In genomic region chr19:30248822-30249221, GRCm38 (mm10) we compare ENCODE assay signal across 10 mouse cellular contexts. TPM values are rescaled to one million over a fixed set of nuclear protein-coding genes. Genes with fewer than 3 reads are reported as not detected.
DNase-seq lines count a peak whose midpoint lies in the region; ATAC-seq lines count a peak whose summit lies in the region.
"Had no signal": no experiment of that assay in that cellular context is flagged by ENCODE, and none has a peak within 500 bp of the region (broad histone marks: within the 10 kb centered on the region; RNA-seq: fewer than 3 reads in every experiment).

No protein-coding gene starts in this region.

- no peaks in the 10 kb centered on the region for H3K9me3 ChIP-seq in intestine, embryonic 14.5 days (ENCODE audit: control insufficient read depth, low read length)
- no peaks in the 10 kb centered on the region for H3K9me3 ChIP-seq in intestine, embryonic 15.5 days
- H3K9me3 ChIP-seq in midbrain, embryonic 14.5 days (ENCODE audit: control insufficient read depth, low read length) = no peaks in the 10 kb centered on the region
- H3K9me3 ChIP-seq: neural tube, embryonic 13.5 days had no signal

- WGBS in intestine, embryonic 14.5 days = 4% methylated on average over 8 of the region's 8 CpGs
- WGBS in intestine, embryonic 15.5 days = 4% methylated on average over 8 of the region's 8 CpGs
- 7% methylated on average over 8 of the region's 8 CpGs for WGBS in midbrain, embryonic 14.5 days

- H3K4me3 ChIP-seq in intestine, embryonic 14.5 days (ENCODE audit: low read depth, low read length) = no peak overlapping the region
- H3K4me3 ChIP-seq in intestine, embryonic 15.5 days (replicated peaks) = no peak overlapping the region
- no peak overlapping the region for H3K4me3 ChIP-seq in midbrain, embryonic 14.5 days (replicated peaks; ENCODE audit: low read depth, low read length)
- H3K4me3 ChIP-seq: neural tube, embryonic 13.5 days had no signal

- H3K27me3 ChIP-seq in intestine, embryonic 14.5 days (replicated peaks; ENCODE audit: control insufficient read depth, insufficient read depth, low read length) = 0 out of 2 replicates have a peak, but pooled peaks cover 5% of the 10 kb centered on the region
- H3K27me3 ChIP-seq in intestine, embryonic 15.5 days (replicated peaks) = no peaks in the 10 kb centered on the region
- H3K27me3 ChIP-seq in midbrain, embryonic 14.5 days (ENCODE audit: control insufficient read depth, insufficient read depth, low read length) = no peaks in the 10 kb centered on the region

- H3K9ac ChIP-seq in intestine, embryonic 14.5 days (ENCODE audit: low read length) = no peak overlapping the region
- H3K9ac ChIP-seq in intestine, embryonic 15.5 days = no peak overlapping the region
- no peak overlapping the region for H3K9ac ChIP-seq in midbrain, embryonic 14.5 days (replicated peaks; ENCODE audit: low read length)
- H3K9ac ChIP-seq: neural tube, embryonic 13.5 days had no signal

- DNase-seq in intestine, embryonic 14.5 days (ENCODE audit: low spot score) = peak; percentile 88
- DNase-seq in NIH3T3 (ENCODE audit: low read depth) = peak; percentile 83
- peak; percentile 7 for DNase-seq in cerebellum, adult 9-11 months
- DNase-seq in frontal cortex, postnatal 25 days (ENCODE audit: low spot score in 2 of 2) = peak; percentile 65 to 68
- DNase-seq in layer of hippocampus, postnatal 36 days = peak; percentile 63 to 67
- DNase-seq in midbrain, embryonic 14.5 days = peak; percentile 90
- peak; percentile 40 for DNase-seq in thymus, postnatal 14 days

- ATAC-seq in intestine, embryonic 14.5 days (replicated peaks; ENCODE audit: low FRiP score, low TSS enrichment, low read depth) = no peak
- ATAC-seq in intestine, embryonic 15.5 days = no peak
- no peak; the same call in 1 of the 2 replicates for ATAC-seq in midbrain, embryonic 14.5 days (ENCODE audit: low FRiP score, low TSS enrichment)

- no peaks in the 10 kb centered on the region for H3K36me3 ChIP-seq in intestine, embryonic 14.5 days (ENCODE audit: control insufficient read depth, insufficient read depth, low read length)
- H3K36me3 ChIP-seq in intestine, embryonic 15.5 days = no peaks in the 10 kb centered on the region
- H3K36me3 ChIP-seq in midbrain, embryonic 14.5 days (ENCODE audit: control insufficient read depth, insufficient read depth, low read length) = no peaks in the 10 kb centered on the region
- H3K36me3 ChIP-seq: neural tube, embryonic 13.5 days had no signal

- no peak overlapping the region for H3K27ac ChIP-seq in intestine, embryonic 14.5 days (ENCODE audit: low read depth)
- H3K27ac ChIP-seq in intestine, embryonic 15.5 days = no peak overlapping the region
- no peak overlapping the region for H3K27ac ChIP-seq in midbrain, embryonic 14.5 days (replicated peaks; ENCODE audit: low read depth, low read length)
- H3K27ac ChIP-seq: neural tube, embryonic 13.5 days had no signal

- H3K4me1 ChIP-seq in intestine, embryonic 14.5 days (replicated peaks; ENCODE audit: control insufficient read depth, insufficient read depth, low read length) = no peaks in the 10 kb centered on the region
- H3K4me1 ChIP-seq in intestine, embryonic 15.5 days (replicated peaks) = no peaks in the 10 kb centered on the region
- no peaks in the 10 kb centered on the region for H3K4me1 ChIP-seq in midbrain, embryonic 14.5 days (ENCODE audit: control insufficient read depth, insufficient read depth, low read length)
- H3K4me1 ChIP-seq: neural tube, embryonic 13.5 days had no signal

- H3K4me2 ChIP-seq in intestine, embryonic 14.5 days (ENCODE audit: low read length) = no peak overlapping the region
- H3K4me2 ChIP-seq in intestine, embryonic 15.5 days (replicated peaks) = no peak overlapping the region
- no peak overlapping the region for H3K4me2 ChIP-seq in midbrain, embryonic 14.5 days (ENCODE audit: low read length)
- H3K4me2 ChIP-seq: neural tube, embryonic 13.5 days had no signal

RNA-seq across cellular contexts. Expression of gene Mbl2, which starts 16.1 kb away (rescaled TPM):
- not detected in 2 replicates for polyA plus RNA-seq in intestine, embryonic 14.5 days (2014; fragmentation: Nextera tagmentation; extraction: Ambion mirVana)
- 0.13 and 0.25 TPM in 2 replicates for polyA plus RNA-seq in intestine, embryonic 15.5 days (2015; fragmentation: Nextera tagmentation; extraction: Ambion mirVana)
- not detected for total RNA-seq in layer of hippocampus, postnatal 36 days (2021)
- polyA plus RNA-seq in midbrain, embryonic 14.5 days (2014; fragmentation: Nextera tagmentation; extraction: Ambion mirVana) = not detected in 2 replicates
- total RNA-seq: gastrocnemius, adult 8-10 months had no signal
- polyA plus RNA-seq: neural tube, embryonic 13.5 days had no signal

Comparison
In these comparisons a context has a peak if more than half of its experiments do, and no peak if none do; other contexts are left out.
1. DNase-seq: peak in every context shown above with its lines; median percentile 90 in midbrain, embryonic 14.5 days; 88 in intestine, embryonic 14.5 days; 83 in NIH3T3; 66 in frontal cortex, postnatal 25 days; 65 in layer of hippocampus, postnatal 36 days; 40 in thymus, postnatal 14 days; 7 in cerebellum, adult 9-11 months.